Mouse (Mus musculus): ENCODE data around the gene Pkd1l1.

Gene Pkd1l1

GRCm38 (mm10) chr11:8973166-8973565 is at the start of gene Pkd1l1:
TSS of gene Pkd1l1 (minus strand) at chr11:8973266.
- no peak for DNase-seq (ENCODE audit: low spot score in 2 of 2)

GRCm38 (mm10) chr11:9020207-9020606 is 47.1 kb upstream of the Pkd1l1 start:
- no peak for DNase-seq (ENCODE audit: low spot score in 2 of 2)

GRCm38 (mm10) chr11:9018491-9019267 is 45.6 kb upstream of the Pkd1l1 start:
- DNase-seq (ENCODE audit: low spot score in 2 of 2): no peak

GRCm38 (mm10) chr11:9014740-9015139 is 41.7 kb upstream of the Pkd1l1 start:
- DNase-seq (ENCODE audit: low spot score in 2 of 2): no peak

GRCm38 (mm10) chr11:9011348-9011747 is 38.3 kb upstream of the Pkd1l1 start:
- no peak for DNase-seq (ENCODE audit: low spot score in 2 of 2)

GRCm38 (mm10) chr11:9010853-9011339 is 37.8 kb upstream of the Pkd1l1 start, which contains the start of gene Hus1:
TSS of gene Hus1 (minus strand) at chr11:9011191.
- DNase-seq (ENCODE audit: low spot score in 2 of 2): peak; percentile 80 to 82

- peak in 1 of 2 experiments; percentile 5 for DNase-seq (ENCODE audit: low spot score in 2 of 2)
Measured at GRCm38 (mm10) chr11:9010416-9010815, 37.4 kb upstream of the Pkd1l1 start.

GRCm38 (mm10) chr11:9008761-9009160 is 35.7 kb upstream of the Pkd1l1 start:
- no peak for DNase-seq (ENCODE audit: low spot score in 2 of 2)

GRCm38 (mm10) chr11:8988084-8988483 is 15.0 kb upstream of the Pkd1l1 start:
- no peak for DNase-seq (ENCODE audit: low spot score in 2 of 2)

- no peak for DNase-seq (ENCODE audit: low spot score in 2 of 2)
Measured at GRCm38 (mm10) chr11:8986058-8986457, 13.0 kb upstream of the Pkd1l1 start.

- DNase-seq (ENCODE audit: low spot score in 2 of 2): peak; percentile 28 to 64
Measured at GRCm38 (mm10) chr11:8983237-8983861, 10.3 kb upstream of the Pkd1l1 start.

GRCm38 (mm10) chr11:8978154-8978553 is 5.1 kb upstream of the Pkd1l1 start:
- no peak for DNase-seq (ENCODE audit: low spot score in 2 of 2)

- DNase-seq (ENCODE audit: low spot score in 2 of 2): no peak
Measured at GRCm38 (mm10) chr11:8972093-8972492, 973 bp downstream of the Pkd1l1 start.

- no peak for DNase-seq (ENCODE audit: low spot score in 2 of 2)
Measured at GRCm38 (mm10) chr11:8970509-8970908, 2.6 kb downstream of the Pkd1l1 start.

- DNase-seq (ENCODE audit: low spot score in 2 of 2): no peak
Measured at GRCm38 (mm10) chr11:8968094-8968493, 5.0 kb downstream of the Pkd1l1 start.

GRCm38 (mm10) chr11:8958572-8958971 is 14.5 kb downstream of the Pkd1l1 start:
- DNase-seq (ENCODE audit: low spot score in 2 of 2): no peak

- no peak for DNase-seq (ENCODE audit: low spot score in 2 of 2)
Measured at GRCm38 (mm10) chr11:8958108-8958507, 15.0 kb downstream of the Pkd1l1 start.

- no peak for DNase-seq (ENCODE audit: low spot score in 2 of 2)
Measured at GRCm38 (mm10) chr11:8957023-8957422, 16.0 kb downstream of the Pkd1l1 start.

- no peak for DNase-seq (ENCODE audit: low spot score in 2 of 2)
Measured at GRCm38 (mm10) chr11:8955678-8956077, 17.4 kb downstream of the Pkd1l1 start.

- no peak for DNase-seq (ENCODE audit: low spot score in 2 of 2)
Measured at GRCm38 (mm10) chr11:8949765-8950430, 23.2 kb downstream of the Pkd1l1 start.

GRCm38 (mm10) chr11:8948871-8949270 is 24.2 kb downstream of the Pkd1l1 start:
- no peak for DNase-seq (ENCODE audit: low spot score in 2 of 2)

- DNase-seq (ENCODE audit: low spot score in 2 of 2): no peak
Measured at GRCm38 (mm10) chr11:8944114-8944513, 29.0 kb downstream of the Pkd1l1 start.

Data from spleen, postnatal 14 days (tissue).